Mouse (Mus musculus): Measurements from ENCODE around the gene Specc1.

The Specc1 gene

DNA sequence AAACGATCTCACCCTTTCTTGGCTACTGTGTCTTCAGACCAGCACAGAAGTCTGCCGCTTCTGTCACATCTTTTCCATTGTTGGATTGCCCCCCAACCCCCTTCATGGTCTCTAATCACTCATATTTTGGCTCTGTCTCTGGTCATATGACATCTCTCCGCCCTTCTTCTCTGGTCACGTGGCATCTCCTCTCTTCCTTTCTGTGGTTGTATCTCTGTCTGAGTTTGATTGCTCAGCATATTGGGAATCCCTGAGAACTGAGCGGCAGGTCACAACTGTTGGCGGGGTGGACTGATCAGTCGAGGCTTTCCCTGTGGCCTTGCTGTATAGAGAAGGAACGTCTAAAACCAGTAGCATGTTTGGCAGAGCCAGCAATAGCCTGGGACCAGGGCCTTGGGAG, 10.5 kb downstream of the Specc1 start:
- in situ Hi-C loops (cut with MboI, MseI), result no loop called here

GRCm38 (mm10) chr11:61968875-61969274, 12.3 kb downstream of the Specc1 start:
- in situ Hi-C loops (cut with MboI, MseI), result no loop called here

DNA sequence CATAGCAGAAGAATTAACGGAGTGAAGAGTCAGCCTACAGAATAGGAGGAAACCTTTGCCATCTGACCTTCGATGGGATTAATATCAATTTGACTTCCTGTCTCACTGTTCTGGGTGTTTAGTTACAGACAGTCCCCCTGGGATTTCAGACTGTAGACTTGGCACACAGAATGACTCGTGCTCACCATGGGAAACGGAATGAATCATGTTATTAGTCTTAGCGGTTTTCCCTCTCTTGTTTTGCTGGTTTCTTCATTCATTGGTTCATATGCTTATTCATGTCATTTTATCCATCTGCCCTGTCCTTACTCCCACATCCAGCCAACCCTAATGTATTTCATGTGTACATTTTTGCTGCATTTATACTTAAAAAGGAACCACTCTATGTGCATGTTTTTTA, 14.3 kb downstream of the Specc1 start:
- in situ Hi-C loops (cut with MboI, MseI), result no loop called here

DNA sequence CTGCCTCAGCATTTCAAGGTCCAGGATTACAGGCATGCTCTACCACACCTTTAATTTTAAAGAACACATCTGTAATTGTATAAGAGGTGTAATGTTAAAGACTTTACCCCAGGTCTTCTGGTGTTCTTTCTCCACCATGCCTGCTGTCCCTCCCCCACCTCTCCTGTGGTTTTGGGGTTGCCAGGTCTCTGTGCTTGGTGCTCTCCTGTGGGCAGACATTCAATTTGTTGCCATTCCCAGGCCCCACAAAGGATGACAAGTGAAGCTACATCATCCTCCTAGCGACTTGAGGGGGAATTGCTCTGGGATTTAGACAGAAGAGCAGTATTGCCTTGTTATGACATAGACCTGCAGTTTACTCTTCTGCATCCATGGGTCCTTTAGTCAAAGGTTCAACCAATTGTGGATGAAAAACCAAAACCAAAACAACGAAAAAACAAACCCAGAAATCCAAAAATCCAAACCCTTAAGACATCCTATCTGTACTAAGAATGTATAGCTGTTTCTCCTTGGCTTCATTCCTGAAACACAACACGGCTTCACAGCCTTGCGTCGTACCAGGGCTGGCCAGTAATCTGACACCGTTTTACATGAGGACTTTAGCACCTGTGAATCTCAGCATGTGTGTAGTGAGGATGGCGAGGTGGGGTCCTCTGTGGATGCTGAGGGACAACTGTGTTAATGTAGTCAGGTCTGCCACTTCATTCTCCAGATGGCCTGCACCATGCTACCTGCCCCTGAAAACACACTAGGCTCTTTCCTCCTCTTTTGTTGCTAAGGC, 15.1 kb downstream of the Specc1 start:
- in situ Hi-C loops (cut with MboI, MseI), result no loop called here

- in situ Hi-C loops (cut with MboI, MseI), result no loop called here
Observed at GRCm38 (mm10) chr11:61974106-61974707, 17.6 kb downstream of the Specc1 start.

DNA sequence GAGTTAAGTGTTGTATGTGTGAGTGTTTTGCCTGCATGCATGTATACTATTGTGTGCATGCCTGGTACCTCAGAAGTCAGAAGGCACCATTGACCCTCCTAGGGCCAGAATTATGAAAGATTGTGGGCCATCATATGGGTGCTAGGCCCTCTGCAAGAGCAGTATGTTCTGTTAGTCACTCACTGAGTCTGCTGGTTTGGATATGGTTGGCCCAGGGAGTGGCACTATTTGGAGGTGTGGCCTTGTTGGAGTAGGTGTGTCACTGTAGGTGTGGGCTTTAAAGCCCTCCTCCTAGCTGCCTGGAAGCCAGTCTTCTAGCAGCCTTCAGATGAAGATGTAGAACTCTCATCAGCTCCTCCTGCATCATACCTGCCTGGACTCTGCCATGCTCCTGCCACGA, 19.2 kb downstream of the Specc1 start:
- in situ Hi-C loops (cut with MboI, MseI), result no loop called here

- in situ Hi-C loops (cut with MboI, MseI), result no loop called here
Observed at GRCm38 (mm10) chr11:61981285-61981684, 24.7 kb downstream of the Specc1 start.

DNA sequence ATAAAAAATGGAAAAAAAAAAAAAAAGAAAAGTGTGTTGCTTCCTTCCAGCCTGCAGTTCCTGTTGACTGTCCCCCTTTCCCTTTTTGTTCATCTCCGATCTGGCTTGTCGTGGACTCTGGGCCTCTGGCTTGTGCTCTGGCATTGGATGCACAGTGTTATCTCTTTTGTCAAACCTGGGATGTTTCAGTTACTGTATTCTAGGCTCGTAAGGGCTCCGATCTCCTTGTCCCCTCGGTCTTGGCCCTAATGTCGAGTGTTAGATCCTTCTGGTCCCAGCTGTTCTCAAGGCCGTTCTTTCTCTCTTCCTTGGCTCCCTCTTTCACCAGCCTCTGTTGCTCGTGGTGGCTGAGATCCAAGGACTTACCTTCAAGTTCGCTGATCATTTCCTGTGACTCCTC, 26.3 kb downstream of the Specc1 start:
- in situ Hi-C loops (cut with MboI, MseI), result no loop called here

DNA sequence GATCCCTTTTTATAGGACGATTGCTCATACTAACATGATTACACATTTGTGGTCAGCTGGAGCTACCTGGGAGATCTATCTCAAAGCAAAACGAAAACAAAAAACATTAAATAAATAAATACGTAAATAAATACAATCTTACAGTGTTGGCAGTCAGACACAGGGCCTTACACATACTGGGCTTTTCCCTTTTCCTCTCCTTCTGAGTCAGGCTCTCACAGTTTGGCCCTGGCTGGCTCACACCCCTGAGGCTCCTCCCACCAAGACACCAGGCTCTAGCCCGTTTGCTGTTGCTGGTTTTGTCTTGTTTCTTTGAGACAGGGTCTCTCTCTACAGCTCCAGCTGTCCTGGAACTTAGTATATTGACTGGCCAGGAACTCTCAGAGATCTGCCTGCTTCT, 30.4 kb downstream of the Specc1 start:
- in situ Hi-C loops (cut with MboI, MseI), result no loop called here

- in situ Hi-C loops (cut with MboI, MseI), result no loop called here
Observed at GRCm38 (mm10) chr11:61989647-61990046, 33.1 kb downstream of the Specc1 start.

- in situ Hi-C loops (cut with MboI, MseI), result no loop called here
Observed at GRCm38 (mm10) chr11:61991576-61991975, 35.0 kb downstream of the Specc1 start.

DNA sequence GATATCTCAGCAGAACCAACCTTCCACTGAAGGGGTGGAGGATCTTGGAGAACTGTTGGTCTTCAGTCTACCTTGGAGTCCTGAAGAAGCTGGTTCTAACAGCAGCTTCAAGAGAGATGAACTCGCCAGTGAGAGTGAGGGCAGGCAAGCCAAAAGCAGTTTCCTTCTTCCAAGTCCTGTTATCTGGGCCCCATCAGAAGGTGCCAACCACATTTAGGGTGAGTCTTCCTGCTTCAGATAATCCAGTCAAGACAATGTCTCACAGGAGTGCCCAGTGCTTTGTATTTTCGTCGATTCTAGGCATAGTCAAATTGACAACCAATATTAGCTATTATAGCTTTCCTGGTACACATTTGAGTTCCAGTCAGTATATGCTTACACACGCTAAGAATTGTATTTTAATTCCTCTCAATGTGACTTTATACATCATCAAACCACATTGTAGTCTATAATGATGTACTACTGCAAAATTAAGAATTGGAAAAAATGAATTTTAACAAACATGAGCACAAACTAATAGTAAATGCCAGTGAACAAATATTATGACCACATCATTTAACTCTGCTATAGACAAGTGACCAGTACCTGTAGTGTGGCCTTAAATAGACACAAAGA, 36.2 kb downstream of the Specc1 start:
- in situ Hi-C loops (cut with MboI, MseI), result no loop called here

DNA sequence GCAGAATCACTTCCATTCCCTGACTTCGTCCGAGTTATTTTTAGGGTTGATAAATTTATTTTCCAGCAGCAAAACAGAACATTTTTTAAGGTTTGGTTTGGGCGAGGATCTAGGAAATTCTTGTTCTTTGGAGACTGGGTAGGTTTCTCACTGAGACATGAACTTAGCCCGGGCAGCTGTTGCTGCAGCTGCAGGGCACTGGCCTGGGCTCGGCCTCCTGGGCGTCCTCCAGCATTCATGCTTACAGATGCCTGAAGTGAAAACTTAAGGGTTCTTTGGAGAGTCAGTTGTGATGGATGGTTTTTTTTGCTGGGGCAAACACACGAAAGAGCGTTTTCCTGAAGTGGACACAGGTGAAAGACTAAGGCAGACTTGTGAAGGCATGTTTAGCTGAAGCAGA, 42.9 kb downstream of the Specc1 start:
- in situ Hi-C loops (cut with MboI, MseI), result no loop called here

DNA sequence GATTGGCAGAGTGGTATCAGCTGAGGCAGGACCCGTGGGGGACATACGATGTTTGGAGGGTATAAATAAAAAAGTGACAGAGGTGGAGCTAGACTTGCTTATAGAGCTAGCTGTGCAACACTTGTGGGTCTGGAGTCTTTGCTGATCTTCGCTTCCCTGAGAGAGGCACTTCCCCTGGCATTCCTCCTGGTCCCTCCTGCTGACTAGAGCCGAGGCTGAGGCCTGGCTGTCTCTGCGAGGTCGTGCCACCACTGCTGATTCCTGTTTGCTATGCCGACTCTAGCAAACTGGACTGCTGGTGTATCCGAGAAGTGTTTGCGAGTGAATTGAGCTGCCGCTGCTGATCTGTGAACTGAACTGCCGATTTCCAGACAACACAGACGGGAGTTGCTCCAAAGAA, 43.5 kb downstream of the Specc1 start:
- in situ Hi-C loops (cut with MboI, MseI), result no loop called here

DNA sequence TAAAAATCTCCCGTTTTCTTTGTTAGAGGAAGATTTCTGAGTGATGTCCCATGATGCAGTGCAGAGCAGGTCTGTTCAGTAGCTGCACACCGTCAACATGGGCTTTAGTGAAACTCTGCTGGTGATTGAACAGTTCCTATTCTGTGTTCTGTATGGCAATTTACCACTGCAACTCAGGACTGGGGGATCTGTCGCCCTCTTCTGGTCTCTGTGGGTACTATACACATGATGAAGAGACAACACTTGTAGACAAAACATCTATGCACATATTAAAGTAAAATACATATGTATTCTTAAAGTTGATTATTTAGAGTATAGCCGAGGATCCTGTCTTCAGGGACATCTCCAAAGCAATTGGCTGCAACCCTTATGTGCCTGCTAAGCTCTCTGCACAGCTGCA, 45.4 kb downstream of the Specc1 start:
- in situ Hi-C loops (cut with MboI, MseI), result no loop called here

DNA sequence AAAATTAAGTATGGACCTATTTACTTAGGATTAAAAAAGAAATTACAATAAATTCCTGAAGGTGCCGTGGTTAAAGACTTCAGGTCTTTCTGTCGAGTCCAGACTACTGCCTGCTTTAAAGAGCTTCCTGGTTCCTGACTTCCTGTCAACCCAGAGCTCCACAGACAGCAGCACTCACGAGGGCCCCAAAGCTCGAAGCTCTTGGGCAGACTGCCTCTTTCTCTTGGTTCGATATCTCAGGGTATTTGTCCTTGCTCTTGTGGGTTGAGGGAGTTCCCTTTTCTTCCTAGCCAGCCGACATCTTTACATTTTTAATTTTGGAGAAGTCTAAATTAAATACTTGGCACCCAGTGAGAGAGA, 48.3 kb downstream of the Specc1 start:
- in situ Hi-C loops (cut with MboI, MseI), result no loop called here

DNA sequence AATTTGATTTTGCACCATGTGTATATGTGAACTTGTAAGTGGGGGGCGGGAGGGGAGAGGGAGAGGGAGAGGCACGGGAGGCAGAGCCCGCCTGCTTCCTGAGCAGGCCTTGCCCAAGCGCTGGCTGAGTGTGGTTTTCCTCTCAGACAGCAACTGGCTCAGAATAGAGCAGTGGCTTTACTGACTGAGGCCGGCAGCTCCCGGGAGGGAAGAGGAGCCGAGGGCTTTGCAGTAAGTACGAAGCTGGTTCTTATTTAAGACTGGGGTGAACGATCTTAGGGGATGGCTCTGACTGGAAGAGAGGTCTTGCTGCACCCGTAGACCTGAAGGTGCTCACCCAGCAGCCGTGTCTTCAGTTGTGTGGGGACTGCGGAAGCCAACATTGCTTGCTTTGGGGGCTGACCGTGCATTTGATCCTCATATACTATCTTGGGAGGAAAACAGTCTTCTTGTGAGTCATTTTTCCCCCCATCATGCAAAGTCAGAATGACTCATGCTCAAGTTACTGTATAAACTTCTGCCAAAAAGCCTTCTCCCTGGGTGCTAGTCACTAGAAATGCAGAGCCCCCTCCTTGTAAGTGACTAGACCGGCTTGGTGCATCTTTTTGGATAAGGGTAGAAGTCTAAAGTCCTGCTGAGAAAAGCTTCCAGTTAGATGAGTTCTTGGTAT, 48.8 kb downstream of the Specc1 start:
- in situ Hi-C loops (cut with MboI, MseI), result no loop called here

GRCm38 (mm10) chr11:62005911-62006260, 49.3 kb downstream of the Specc1 start:
- in situ Hi-C loops (cut with MboI, MseI), result no loop called here

GRCm38 (mm10) chr11:62006680-62007079, 50.1 kb downstream of the Specc1 start:
- in situ Hi-C loops (cut with MboI, MseI), result no loop called here

DNA sequence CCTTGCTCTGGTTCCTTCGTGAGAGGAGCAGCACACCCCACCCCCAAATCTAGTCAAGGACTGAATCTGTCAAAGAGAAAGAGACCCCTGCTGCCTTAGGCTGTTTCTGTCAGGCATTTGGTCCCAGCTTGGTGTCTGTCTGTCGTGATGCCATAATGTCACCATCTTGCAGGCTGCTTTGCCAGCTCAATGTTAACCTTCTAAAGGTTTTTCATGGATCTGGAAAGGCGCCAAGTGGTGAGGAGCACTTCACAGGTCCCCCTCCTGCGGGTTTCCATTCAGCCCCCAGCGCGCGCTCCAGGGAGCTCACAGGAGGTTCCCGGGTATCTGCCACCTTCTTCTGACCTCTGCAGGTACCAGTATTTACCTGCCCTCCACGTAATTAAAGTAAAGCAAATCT, 51.4 kb downstream of the Specc1 start:
- in situ Hi-C loops (cut with MboI, MseI), result no loop called here

GRCm38 (mm10) chr11:62010625-62011231, 54.2 kb downstream of the Specc1 start:
- in situ Hi-C loops (cut with MboI, MseI), result no loop called here

DNA sequence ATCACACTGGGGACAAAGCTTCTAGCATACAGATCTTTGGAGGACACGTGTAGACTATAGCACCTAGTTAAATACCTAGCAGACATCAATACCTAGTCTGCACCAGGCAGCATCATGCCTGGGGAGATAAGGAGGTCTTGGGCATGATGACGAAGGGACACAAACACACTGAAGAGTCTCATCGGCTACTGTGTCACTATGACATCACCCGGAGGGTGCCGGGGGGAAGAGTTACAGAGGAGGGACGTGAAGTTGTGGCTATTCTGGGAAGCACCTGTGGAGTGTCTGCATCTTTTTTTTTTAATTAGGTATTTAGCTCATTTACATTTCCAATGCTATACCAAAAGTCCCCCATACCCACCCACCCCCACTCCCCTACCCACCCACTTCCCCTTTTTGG, 55.5 kb downstream of the Specc1 start:
- in situ Hi-C loops (cut with MboI, MseI), result no loop called here
